Mouse (Mus musculus) megakaryocyte, embryonic 14.5 days (primary cell): ENCODE measurements around the gene Ano3.

Source experiments
- FLI1 ChIP-seq: IDR thresholded peaks from 2 replicates; pipeline ENCODE4 v1.6.1; 2012; ENCODE audit warnings: low read length, inconsistent platforms, mixed read lengths
- GATA1 ChIP-seq: IDR thresholded peaks from 3 replicates; pipeline ENCODE4 v1.6.1; 2012; ENCODE audit warnings: mixed read lengths, low read length, inconsistent platforms, borderline replicate concordance

GRCm38 (mm10) chr2:110929126-110929525 is 21.6 kb downstream of the Ano3 start:
- TF ChIP-seq GATA1 (no peak), FLI1 (no peak)
